Mouse (Mus musculus): Measurements from ENCODE around the gene D5Ertd579e.

Gene D5Ertd579e

GRCm38 (mm10) chr5:36720219-36720618 lies 24.4 kb upstream of the D5Ertd579e start:
- no peak for DNase-seq

- no peak for DNase-seq
Observed at GRCm38 (mm10) chr5:36719601-36720000, 23.8 kb upstream of the D5Ertd579e start.

- no peak for DNase-seq
Observed at GRCm38 (mm10) chr5:36719135-36719534, 23.3 kb upstream of the D5Ertd579e start.

- DNase-seq = no peak
Observed at GRCm38 (mm10) chr5:36717889-36718288, 22.1 kb upstream of the D5Ertd579e start.

GRCm38 (mm10) chr5:36716816-36717215 lies 21.0 kb upstream of the D5Ertd579e start:
- no peak for DNase-seq

- DNase-seq = no peak
Observed at GRCm38 (mm10) chr5:36714832-36715231, 19.0 kb upstream of the D5Ertd579e start.

- no peak for DNase-seq
Observed at GRCm38 (mm10) chr5:36713693-36714092, 17.9 kb upstream of the D5Ertd579e start.

- DNase-seq = peak; percentile 79
Observed at GRCm38 (mm10) chr5:36712553-36713534, 17.0 kb upstream of the D5Ertd579e start.

- DNase-seq = no peak
Observed at GRCm38 (mm10) chr5:36711863-36712262, 16.0 kb upstream of the D5Ertd579e start.

- DNase-seq = no peak
Observed at GRCm38 (mm10) chr5:36705792-36706191, 10.0 kb upstream of the D5Ertd579e start.

- DNase-seq = no peak
Observed at GRCm38 (mm10) chr5:36705390-36705789, 9.6 kb upstream of the D5Ertd579e start.

- no peak for DNase-seq
Observed at GRCm38 (mm10) chr5:36704684-36705083, 8.9 kb upstream of the D5Ertd579e start.

- no peak for DNase-seq
Observed at GRCm38 (mm10) chr5:36700939-36701620, 5.3 kb upstream of the D5Ertd579e start.

- DNase-seq = no peak
Observed at GRCm38 (mm10) chr5:36698689-36699088, 2.9 kb upstream of the D5Ertd579e start.

- DNase-seq = no peak
Observed at GRCm38 (mm10) chr5:36698067-36698670, 2.3 kb upstream of the D5Ertd579e start.

- peak; percentile 8 for DNase-seq
Observed at GRCm38 (mm10) chr5:36696504-36697300, 878 bp upstream of the D5Ertd579e start.

GRCm38 (mm10) chr5:36695005-36695404 lies 819 bp downstream of the D5Ertd579e start:
- DNase-seq = no peak

GRCm38 (mm10) chr5:36693651-36694050 lies 2.2 kb downstream of the D5Ertd579e start:
- no peak for DNase-seq

- DNase-seq = no peak
Observed at GRCm38 (mm10) chr5:36691423-36691822, 4.4 kb downstream of the D5Ertd579e start.

GRCm38 (mm10) chr5:36685170-36685569 lies 10.7 kb downstream of the D5Ertd579e start:
- no peak for DNase-seq

- DNase-seq = no peak
Observed at GRCm38 (mm10) chr5:36683586-36683985, 12.2 kb downstream of the D5Ertd579e start.

GRCm38 (mm10) chr5:36681219-36681618 lies 14.6 kb downstream of the D5Ertd579e start:
- no peak for DNase-seq

All from thymus, postnatal 25 days (tissue).